Mouse (Mus musculus): ENCODE measurements around the gene Hyal1. TPM values are rescaled to one million over a fixed set of nuclear protein-coding genes. Genes with fewer than 3 reads are reported as not detected.

Gene Hyal1
- polyA plus RNA-seq, 1 experiment from 2014 or later = 5.9 TPM

DNA sequence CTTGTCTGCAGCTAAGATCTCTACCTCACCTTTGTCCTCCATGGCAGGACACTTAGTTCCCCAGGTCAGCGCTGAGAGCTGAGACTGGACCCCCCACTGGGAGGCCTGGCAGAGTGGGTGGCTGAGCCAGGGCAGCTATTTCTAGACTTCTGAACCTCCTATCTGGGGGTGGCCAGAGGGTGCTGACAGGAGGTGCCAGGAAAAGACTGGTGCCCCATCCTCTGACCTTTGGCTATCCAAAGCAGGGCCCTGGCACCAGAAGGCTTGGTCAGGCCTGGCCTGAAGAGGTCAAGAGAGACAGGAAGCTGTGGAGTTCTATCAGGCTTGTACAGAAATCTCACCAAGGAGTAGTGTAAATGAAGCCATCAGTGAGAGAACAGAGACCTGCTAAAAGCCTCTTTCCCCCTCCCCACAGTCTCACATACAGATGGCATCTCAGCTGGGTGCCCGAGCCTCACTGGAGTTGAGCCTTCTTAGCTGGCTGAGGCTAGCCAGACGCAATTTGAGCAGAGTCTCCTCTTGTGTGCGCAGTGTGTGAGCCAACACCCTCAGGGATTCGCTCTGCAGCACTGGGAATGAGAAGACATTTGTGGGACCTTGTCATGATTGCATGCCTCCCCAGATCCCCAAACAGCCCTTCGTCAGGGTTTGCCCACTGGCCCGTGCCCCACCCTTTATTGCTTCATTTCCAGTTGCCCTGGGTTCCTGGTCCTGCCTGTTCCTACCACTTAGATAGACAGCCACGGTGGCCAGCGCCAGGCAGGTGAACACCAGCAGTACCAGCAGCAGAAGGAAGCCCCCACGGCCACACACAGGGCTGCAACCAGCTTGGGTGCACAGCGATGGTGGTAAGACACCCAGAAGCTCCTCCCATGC, 16.6 kb downstream of the Hyal1 start:
- Histone ChIP-seq H3K4me3 (replicated peaks) (no peak overlapping the region), H3K9me3 (no peaks in the 10 kb centered on the region), H3K36me3 (peaks cover 44% of the 10 kb centered on the region), H3K4me1 (replicated peaks) (peaks cover 22% of the 10 kb centered on the region), H3K9ac (no peak overlapping the region), H3K27me3 (replicated peaks) (no peaks in the 10 kb centered on the region), H3K4me2 (replicated peaks) (no peak overlapping the region), H3K27ac (no peak overlapping the region)
- ATAC-seq = no peak
- 80% methylated on average over 11 of the region's 11 CpGs for WGBS

DNA sequence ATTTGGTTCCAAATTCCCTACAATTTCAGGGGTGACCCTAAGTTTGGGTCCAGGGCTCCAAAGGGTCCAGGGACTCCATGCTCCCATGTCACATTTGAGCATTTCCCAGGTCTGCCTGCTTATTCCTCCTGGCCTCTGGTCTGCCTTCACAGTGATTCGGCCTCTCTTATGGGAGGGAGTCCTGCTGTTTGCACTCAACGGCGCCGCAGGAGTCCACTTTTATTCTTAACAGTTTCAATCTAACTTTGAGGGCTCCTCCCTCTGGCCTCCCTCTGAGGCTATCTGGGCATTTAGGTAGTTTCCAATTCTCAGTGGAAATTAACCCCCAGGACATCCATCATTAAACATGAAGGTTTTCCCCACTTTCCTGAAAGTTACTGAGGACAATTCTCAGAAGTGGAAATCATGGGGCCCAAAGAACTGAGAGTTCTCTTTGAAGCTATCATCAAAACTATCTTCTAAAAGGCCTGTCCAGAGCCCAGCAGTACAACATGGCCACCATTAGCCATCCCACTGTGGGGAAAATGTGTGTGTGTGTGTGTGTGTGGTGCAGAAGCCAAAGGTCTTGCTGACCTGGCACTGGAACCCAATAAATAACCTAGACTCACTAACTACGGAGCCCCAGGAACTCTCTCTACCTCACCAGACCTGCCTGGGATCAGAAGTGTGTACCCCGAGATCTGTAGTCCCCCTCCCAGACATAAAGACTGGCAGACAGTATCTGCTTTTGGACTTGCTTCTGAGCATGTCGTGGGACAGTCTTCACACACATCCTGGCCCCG, 17.7 kb downstream of the Hyal1 start:
- no peak overlapping the region for H3K4me2 ChIP-seq (replicated peaks)
- peaks cover 19% of the 10 kb centered on the region for H3K4me1 ChIP-seq (replicated peaks)
- H3K27me3 ChIP-seq (replicated peaks) = no peaks in the 10 kb centered on the region
- H3K4me3 ChIP-seq (replicated peaks) = no peak overlapping the region
- 78% methylated on average over 8 of the region's 8 CpGs for WGBS
- no peak for ATAC-seq
- H3K27ac ChIP-seq = no peak overlapping the region
- peaks cover 44% of the 10 kb centered on the region for H3K36me3 ChIP-seq
- no peaks in the 10 kb centered on the region for H3K9me3 ChIP-seq
- no peak overlapping the region for H3K9ac ChIP-seq

DNA sequence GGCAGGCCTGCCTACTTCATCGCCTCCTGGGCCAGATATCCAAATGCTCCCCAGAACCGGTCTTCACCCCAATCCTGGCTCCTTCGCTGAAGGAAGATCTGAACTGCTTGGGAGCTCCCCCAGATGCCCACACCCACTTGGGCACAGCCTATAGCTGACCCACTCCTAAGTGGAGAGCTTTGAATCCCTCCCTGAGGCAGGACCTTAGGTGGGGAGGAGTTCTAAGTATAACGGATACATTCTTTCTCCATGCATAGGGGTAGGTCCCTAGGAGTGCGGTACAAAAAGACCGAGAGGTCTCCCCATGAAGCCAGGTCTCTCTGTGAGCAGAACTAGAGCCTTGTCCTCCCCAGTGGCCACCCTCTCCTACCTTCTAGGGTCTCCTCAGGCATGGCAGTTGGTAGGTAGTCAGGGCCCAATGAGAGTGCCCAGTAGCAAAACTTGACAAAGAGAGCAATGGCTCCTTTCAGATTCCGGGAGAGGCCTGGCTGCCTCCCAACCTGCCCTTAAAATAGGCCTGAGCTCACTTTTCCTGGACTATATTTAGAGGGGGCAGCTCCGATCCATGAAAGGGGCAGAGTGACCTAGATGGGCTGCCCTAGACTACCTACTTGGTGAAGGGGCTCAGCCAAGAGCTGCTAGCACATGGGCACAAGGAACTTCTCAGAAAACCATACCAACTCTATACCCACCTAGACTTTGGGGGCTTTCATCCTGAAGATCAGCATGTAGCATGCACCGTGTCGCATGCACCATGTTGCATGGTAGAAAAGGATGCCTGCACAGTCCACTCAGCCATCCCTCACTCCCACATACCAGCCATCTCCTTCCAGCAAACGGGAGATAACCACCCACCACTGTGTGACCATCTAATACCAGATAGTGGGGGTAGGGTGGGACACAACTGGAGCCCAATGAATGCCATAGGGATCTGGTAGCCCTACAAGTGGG, 20.2 kb downstream of the Hyal1 start:
- 89% methylated on average over 11 of the region's 11 CpGs for WGBS
- peaks cover 15% of the 10 kb centered on the region; the same call in 1 of the 2 replicates for H3K4me1 ChIP-seq (replicated peaks)
- H3K27ac ChIP-seq = no peak overlapping the region
- no peak overlapping the region for H3K9ac ChIP-seq
- H3K27me3 ChIP-seq (replicated peaks) = no peaks in the 10 kb centered on the region
- ATAC-seq = no peak
- H3K9me3 ChIP-seq = no peaks in the 10 kb centered on the region
- H3K36me3 ChIP-seq = peaks cover 24% of the 10 kb centered on the region
- no peak overlapping the region for H3K4me2 ChIP-seq (replicated peaks)
- H3K4me3 ChIP-seq (replicated peaks) = no peak overlapping the region

DNA sequence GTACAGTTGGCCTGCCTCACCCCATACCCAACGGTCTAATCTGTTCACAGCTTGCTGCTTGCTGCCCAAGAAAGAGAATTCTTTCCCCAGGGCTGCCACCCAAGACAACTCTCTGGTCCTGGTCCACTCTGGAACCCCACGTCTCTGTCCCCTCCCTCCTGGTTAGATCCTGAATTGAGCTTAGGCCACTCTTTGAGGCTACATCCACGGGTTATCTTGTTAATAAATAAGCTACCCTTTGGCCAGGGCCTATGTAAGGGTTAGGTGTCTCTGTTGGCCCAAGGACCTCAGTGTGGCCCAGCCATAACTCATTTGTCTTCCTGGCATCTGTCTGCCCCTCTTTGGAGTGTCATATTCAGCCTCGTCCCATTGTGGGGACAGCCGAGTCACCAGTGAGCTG, 21.7 kb downstream of the Hyal1 start:
- 0 out of 2 replicates have a peak, but pooled peaks cover 10% of the 10 kb centered on the region for H3K36me3 ChIP-seq
- ATAC-seq = no peak
- peaks cover 17% of the 10 kb centered on the region; the same call in 1 of the 2 replicates for H3K4me1 ChIP-seq (replicated peaks)
- WGBS = 70% methylated on average over 5 of the region's 5 CpGs
- H3K27ac ChIP-seq = no peak overlapping the region
- H3K9ac ChIP-seq = no peak overlapping the region
- H3K27me3 ChIP-seq (replicated peaks) = no peaks in the 10 kb centered on the region
- H3K4me2 ChIP-seq (replicated peaks) = no peak overlapping the region
- no peak overlapping the region for H3K4me3 ChIP-seq (replicated peaks)
- H3K9me3 ChIP-seq = no peaks in the 10 kb centered on the region

DNA sequence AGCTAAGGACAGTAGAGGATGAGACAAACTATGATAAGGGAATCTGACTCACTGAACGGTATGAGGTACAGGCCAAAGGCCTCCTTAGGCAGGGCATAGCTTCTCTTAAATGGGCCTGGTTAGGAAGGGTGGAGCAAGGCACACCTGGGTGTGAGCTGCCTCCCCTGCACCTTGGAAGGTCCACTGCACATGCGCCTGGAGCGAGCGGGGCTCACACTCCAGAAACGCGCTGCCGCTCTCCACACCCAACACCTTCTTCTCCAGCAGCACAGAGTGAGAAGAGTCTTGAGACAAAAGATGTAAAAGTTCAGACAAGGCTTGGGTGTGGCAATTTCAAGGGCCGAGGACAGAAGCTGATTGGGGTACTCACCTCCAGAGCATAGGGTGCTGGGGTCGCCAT, 22.7 kb downstream of the Hyal1 start:
- Histone ChIP-seq H3K4me3 (replicated peaks) (no peak overlapping the region), H3K27me3 (replicated peaks) (no peaks in the 10 kb centered on the region), H3K4me1 (replicated peaks) (peaks cover 25% of the 10 kb centered on the region; the same call in 1 of the 2 replicates), H3K27ac (no peak overlapping the region), H3K9me3 (no peaks in the 10 kb centered on the region), H3K4me2 (replicated peaks) (no peak overlapping the region), H3K9ac (no peak overlapping the region), H3K36me3 (0 out of 2 replicates have a peak, but pooled peaks cover 3% of the 10 kb centered on the region)
- ATAC-seq = no peak
- 79% methylated on average over 9 of the region's 9 CpGs for WGBS

DNA sequence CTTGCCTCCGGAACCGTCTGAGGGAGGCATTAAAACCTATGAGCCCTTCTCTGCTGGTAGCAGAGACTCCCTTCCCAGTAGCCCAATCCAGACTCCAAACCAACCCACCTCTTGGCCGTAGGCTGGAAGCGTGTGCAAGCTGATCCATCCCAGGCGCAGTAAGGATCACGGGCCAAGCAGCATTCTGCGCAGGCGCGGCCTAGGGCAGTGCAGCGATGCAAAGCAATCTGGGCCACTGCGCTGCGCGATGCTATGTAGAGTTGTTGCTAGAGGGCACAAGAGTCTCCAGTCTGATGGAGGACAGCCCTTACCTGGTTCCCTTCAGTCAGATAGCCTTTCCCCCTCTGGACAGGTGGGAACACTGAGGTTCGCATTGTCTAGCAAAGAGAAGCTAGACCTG, 23.1 kb downstream of the Hyal1 start:
- H3K4me3 ChIP-seq (replicated peaks) = no peak overlapping the region
- ATAC-seq = no peak
- H3K4me1 ChIP-seq (replicated peaks) = peaks cover 27% of the 10 kb centered on the region; the same call in 1 of the 2 replicates
- 0 out of 2 replicates have a peak, but pooled peaks cover 3% of the 10 kb centered on the region for H3K36me3 ChIP-seq
- no peak overlapping the region for H3K4me2 ChIP-seq (replicated peaks)
- H3K9ac ChIP-seq = no peak overlapping the region
- no peaks in the 10 kb centered on the region for H3K9me3 ChIP-seq
- WGBS = 67% methylated on average over 14 of the region's 14 CpGs
- H3K27ac ChIP-seq = no peak overlapping the region
- H3K27me3 ChIP-seq (replicated peaks) = no peaks in the 10 kb centered on the region

DNA sequence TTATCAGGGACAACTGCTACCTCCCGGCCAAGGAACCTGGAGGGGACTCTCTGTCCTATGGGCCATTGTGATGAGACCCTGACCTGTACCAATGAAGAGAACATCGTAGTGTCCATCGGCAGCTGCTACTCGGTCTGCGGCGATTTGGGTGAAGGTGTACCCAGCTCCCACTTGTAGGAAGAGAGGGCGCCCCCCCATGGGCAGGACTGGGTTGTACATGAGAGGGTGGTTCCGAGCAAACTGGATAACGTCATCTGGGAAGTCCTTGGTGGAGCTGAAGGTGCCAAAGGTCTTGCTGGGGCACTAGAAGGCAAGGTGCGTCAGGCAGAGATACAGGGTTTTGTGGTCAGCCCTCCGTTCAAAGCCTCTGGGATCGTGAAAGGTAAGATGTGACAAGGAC, 24.0 kb downstream of the Hyal1 start:
- 77% methylated on average over 12 of the region's 12 CpGs for WGBS

DNA sequence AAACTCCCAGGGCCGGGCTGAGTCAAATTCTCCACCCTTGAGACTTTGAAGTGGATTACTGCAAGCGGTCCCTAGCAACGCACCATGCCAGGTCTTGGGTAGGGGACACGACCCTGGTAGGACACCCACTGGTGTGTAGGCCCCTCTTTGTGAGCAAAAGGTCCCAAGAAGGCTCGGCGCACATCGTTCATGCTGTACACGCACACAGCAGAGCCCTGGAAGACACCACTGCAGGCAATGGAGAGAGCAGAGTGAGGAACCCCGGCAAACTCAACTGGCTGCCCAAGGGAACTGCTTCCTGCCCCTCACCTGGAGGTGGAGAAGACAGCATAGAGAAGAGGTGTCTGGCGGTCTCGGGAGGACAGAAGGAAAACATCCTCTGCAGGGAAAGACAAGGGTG, 24.5 kb downstream of the Hyal1 start:
- Histone ChIP-seq H3K9me3 (no peaks in the 10 kb centered on the region), H3K4me3 (replicated peaks) (no peak overlapping the region), H3K4me1 (replicated peaks) (peaks cover 37% of the 10 kb centered on the region), H3K27ac (no peak overlapping the region), H3K36me3 (0 out of 2 replicates have a peak, but pooled peaks cover 3% of the 10 kb centered on the region), H3K9ac (no peak overlapping the region), H3K27me3 (replicated peaks) (no peaks in the 10 kb centered on the region), H3K4me2 (replicated peaks) (no peak overlapping the region)
- no peak for ATAC-seq
- WGBS = 84% methylated on average over 11 of the region's 11 CpGs

More for the DNA sequence above, 24.0 kb downstream of the Hyal1 start:
- H3K9ac ChIP-seq = no peak overlapping the region
- no peak overlapping the region for H3K4me2 ChIP-seq (replicated peaks)
- no peaks in the 10 kb centered on the region for H3K27me3 ChIP-seq (replicated peaks)
- no peak for ATAC-seq
- no peaks in the 10 kb centered on the region for H3K9me3 ChIP-seq
- peaks cover 32% of the 10 kb centered on the region for H3K4me1 ChIP-seq (replicated peaks)
- H3K4me3 ChIP-seq (replicated peaks) = no peak overlapping the region
- no peak overlapping the region for H3K27ac ChIP-seq
- 0 out of 2 replicates have a peak, but pooled peaks cover 3% of the 10 kb centered on the region for H3K36me3 ChIP-seq

DNA sequence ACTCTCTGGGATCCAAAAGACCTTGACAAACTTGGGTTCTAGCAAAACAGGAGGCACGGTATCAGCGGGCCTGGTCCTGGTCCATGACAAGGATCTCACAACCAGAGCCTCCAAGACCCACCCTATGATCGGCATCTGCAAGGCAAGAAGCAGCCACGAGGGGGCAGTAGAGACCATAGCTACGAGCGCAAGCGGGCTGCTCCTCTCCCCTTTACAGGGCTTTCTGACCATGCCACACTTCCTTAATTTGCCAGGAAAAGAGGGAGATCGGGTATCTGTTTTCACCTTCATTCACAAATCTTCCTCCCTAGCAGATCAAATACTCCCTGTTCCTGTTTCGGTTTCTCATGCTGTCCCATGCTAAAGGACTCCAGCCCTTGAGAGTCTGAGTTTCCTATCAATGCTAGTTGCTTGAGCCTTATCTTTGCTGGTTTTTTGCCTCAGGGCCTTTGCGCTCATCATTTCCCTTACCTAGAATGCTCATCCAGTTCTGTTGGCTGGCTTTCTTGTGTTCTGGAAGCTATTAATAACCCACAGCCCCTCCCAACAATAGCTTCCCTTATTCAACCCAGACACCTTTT, 25.4 kb downstream of the Hyal1 start:
- no peaks in the 10 kb centered on the region for H3K9me3 ChIP-seq
- H3K27ac ChIP-seq = no peak overlapping the region
- ATAC-seq = 0 out of 2 replicates have a peak, but pooled peaks have one; percentile 39
- no peak overlapping the region for H3K9ac ChIP-seq
- H3K4me1 ChIP-seq (replicated peaks) = peaks cover 45% of the 10 kb centered on the region
- H3K4me2 ChIP-seq (replicated peaks) = no peak overlapping the region
- H3K36me3 ChIP-seq = no peaks in the 10 kb centered on the region
- 11% methylated on average over 10 of the region's 10 CpGs for WGBS
- H3K27me3 ChIP-seq (replicated peaks) = no peaks in the 10 kb centered on the region
- no peak overlapping the region for H3K4me3 ChIP-seq (replicated peaks)

DNA sequence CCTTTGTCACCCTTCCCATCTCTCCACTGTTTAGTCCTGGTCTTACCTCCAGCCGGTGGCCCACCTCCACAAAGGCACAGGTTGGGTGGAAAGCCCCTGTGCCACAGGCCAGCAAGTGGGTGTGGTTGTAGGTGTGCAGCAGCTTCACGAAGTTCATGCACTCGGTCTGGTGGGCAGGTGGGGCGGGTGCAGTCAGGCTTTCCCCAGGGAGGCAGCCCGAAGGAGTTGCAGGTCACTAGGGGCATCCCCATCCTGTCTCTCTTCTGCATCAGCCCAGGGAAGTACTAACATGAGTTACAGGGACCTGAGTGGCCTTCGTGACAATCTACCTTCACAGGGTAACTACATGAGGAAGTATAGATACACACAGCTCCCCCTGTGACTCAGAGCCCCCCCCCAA, 26.5 kb downstream of the Hyal1 start:
- Histone ChIP-seq H3K9ac (no peak overlapping the region), H3K4me3 (replicated peaks) (no peak overlapping the region), H3K36me3 (no peaks in the 10 kb centered on the region), H3K4me1 (replicated peaks) (peaks cover 55% of the 10 kb centered on the region), H3K9me3 (no peaks in the 10 kb centered on the region), H3K4me2 (replicated peaks) (peak overlapping the region; percentile 59), H3K27me3 (replicated peaks) (no peaks in the 10 kb centered on the region), H3K27ac (no peak overlapping the region)
- ATAC-seq = no peak
- WGBS = 71% methylated on average over 6 of the region's 6 CpGs

DNA sequence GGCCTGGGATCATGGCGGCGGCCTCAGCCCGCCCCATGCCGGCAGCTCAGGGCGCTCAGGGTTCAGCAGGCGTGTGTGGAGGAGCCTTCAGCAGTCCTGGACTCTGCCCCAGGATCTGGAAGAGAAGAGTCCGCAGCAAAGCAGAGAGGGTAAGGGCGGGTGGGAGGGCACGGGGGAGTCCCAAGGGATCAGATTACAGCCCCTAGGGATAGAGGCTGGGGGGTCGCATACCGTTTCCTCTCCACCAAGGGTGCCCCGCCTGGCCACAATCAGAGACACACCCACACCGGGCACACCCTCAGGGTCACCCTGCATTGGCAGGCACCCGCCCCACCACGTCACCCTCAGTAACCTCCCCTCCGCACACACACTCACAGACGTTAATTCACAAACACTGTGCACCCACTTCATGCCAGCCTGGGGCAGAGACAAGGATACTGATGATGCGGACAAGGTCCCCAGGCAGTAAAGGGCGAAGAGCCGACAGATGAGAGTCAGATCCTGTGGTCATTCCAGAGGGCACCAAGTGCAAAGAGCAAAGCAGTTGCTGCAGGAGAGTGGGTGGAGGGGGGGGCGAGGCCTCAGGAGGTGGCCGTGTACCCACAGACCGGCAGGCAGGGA, 28.4 kb downstream of the Hyal1 start:
- 26% methylated on average over 23 of the region's 23 CpGs for WGBS
- Histone ChIP-seq H3K9me3 (no peaks in the 10 kb centered on the region), H3K27ac (peak overlapping the region; percentile 86), H3K4me1 (replicated peaks) (peaks cover 56% of the 10 kb centered on the region), H3K9ac (peak overlapping the region; percentile 46; the same call in 1 of the 2 replicates), H3K36me3 (no peaks in the 10 kb centered on the region), H3K27me3 (replicated peaks) (no peaks in the 10 kb centered on the region), H3K4me3 (replicated peaks) (peak overlapping the region; percentile 42), H3K4me2 (replicated peaks) (peak overlapping the region; percentile 59)
- ATAC-seq = peak; percentile 69
